8 mouse cellular contexts compared by ENCODE assay signal in the genomic region with DNA sequence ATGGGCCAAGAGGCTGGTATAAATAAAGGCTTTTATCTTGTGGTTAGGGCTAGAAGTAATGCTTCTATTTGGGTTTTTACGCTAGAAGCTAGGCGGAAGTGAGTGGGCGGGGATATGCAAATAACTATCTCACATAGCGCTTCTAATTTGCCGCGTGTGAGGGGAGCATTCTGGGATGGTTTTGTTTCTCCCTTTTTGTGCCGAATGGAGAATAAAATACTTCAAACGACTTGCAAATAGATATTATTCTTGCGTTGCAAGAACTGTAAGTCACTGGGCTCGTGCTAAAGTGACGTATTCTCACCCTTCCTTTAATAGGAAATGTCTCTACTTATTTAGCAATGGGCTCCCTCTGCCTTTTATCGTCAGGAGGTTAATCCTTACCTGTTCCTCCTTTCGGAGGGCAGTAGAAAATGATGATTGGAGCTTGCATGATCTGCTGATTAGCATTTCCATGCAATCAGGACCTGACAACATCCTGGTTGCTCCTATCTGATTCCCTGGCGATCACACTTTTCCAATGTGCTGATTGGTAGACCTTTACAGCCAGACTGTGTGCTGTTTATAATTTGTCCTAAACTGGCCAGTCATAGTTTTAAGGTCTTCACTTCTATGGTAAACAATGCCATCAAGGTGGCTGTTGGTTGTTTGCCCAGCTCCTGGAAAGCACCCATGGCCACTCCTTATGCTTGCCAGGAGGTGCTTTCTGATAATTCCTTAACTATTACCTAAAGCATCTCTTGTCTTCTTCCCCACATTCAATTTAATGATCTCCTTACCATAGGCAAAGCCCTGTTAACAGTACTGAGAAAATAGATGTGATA. TPM values are rescaled to one million over a fixed set of nuclear protein-coding genes. Genes with fewer than 3 reads are reported as not detected.
DNase-seq lines count a peak whose midpoint lies in the region; ATAC-seq and TF ChIP-seq lines count a peak whose summit lies in the region.

No protein-coding gene starts in this region.

- H3K27ac ChIP-seq in cerebellum, adult 2 months (ENCODE audit: insufficient read depth, low read length) = peak overlapping the region; percentile 96; the same call in 1 of the 2 replicates
- peak overlapping the region; percentile 99 for H3K27ac ChIP-seq in forebrain, postnatal 0 days (ENCODE audit: low read depth, low read length)
- peak overlapping the region; percentile 96 for H3K27ac ChIP-seq in hindbrain, embryonic 10.5 days
- H3K27ac ChIP-seq in lung, postnatal 0 days (ENCODE audit: low read length) = peak overlapping the region; percentile 92

- peak; percentile 92 for DNase-seq in Muller cell, postnatal 12 days (ENCODE audit: inconsistent ontology term)
- DNase-seq in cerebellum, adult 2 months = peak; percentile 80 to 92
- DNase-seq in forebrain, postnatal 0 days = peak; percentile 97
- peak; percentile 83 for DNase-seq in hindbrain, embryonic 10.5 days (ENCODE audit: low spot score)
- DNase-seq in layer of hippocampus, adult 9-11 months = peak; percentile 96
- peak; percentile 95 for DNase-seq in lung, postnatal 0 days (ENCODE audit: low spot score)
- DNase-seq in ovary, postnatal 10 days (ENCODE audit: low spot score) = peak; percentile 71
- peak; percentile 95 for DNase-seq in thymus, postnatal 0 days (ENCODE audit: low spot score)

- H3K4me2 ChIP-seq in forebrain, postnatal 0 days (ENCODE audit: low read depth) = peak overlapping the region; percentile 59
- H3K4me2 ChIP-seq in lung, postnatal 0 days (replicated peaks; ENCODE audit: low read depth, low read length) = peak overlapping the region; percentile 36

- ATAC-seq in forebrain, postnatal 0 days = peak; percentile 82
- ATAC-seq in lung, postnatal 0 days = peak; percentile 67

- no peaks in the 10 kb centered on the region for H3K9me3 ChIP-seq in forebrain, postnatal 0 days (ENCODE audit: low read length)
- H3K9me3 ChIP-seq in hindbrain, embryonic 10.5 days = no peaks in the 10 kb centered on the region
- H3K9me3 ChIP-seq in lung, postnatal 0 days (ENCODE audit: low read length) = no peaks in the 10 kb centered on the region

- no peaks in the 10 kb centered on the region for H3K36me3 ChIP-seq in forebrain, postnatal 0 days (ENCODE audit: insufficient read depth)
- H3K36me3 ChIP-seq in hindbrain, embryonic 10.5 days = no peaks in the 10 kb centered on the region
- no peaks in the 10 kb centered on the region for H3K36me3 ChIP-seq in lung, postnatal 0 days (ENCODE audit: insufficient read depth, low read length)

- peak overlapping the region; percentile 62 for H3K4me3 ChIP-seq in cerebellum, adult 2 months (replicated peaks; ENCODE audit: insufficient read depth, low read depth, low read length)
- peak overlapping the region; percentile 37 for H3K4me3 ChIP-seq in forebrain, postnatal 0 days (ENCODE audit: low read depth, low read length)
- peak overlapping the region; percentile 79 for H3K4me3 ChIP-seq in hindbrain, embryonic 10.5 days
- H3K4me3 ChIP-seq in lung, postnatal 0 days (ENCODE audit: low read depth, low read length) = peak overlapping the region; percentile 19

- TF ChIP-seq POLR2A in cerebellum, adult 2 months (IDR thresholded peaks at IDR 0.05; ENCODE audit: borderline replicate concordance, insufficient read depth, low read length) = peak; percentile 92; the same call in 1 of the 2 replicates

- WGBS in cerebellum, adult 2 months = under 1% methylated on average over 14 of the region's 14 CpGs
- WGBS in forebrain, postnatal 0 days = 0% methylated on average over 14 of the region's 14 CpGs
- WGBS in hindbrain, embryonic 10.5 days = under 1% methylated on average over 14 of the region's 14 CpGs
- 0% methylated on average over 14 of the region's 14 CpGs for WGBS in lung, postnatal 0 days

- peak overlapping the region; percentile 81 for H3K9ac ChIP-seq in forebrain, postnatal 0 days
- peak overlapping the region; percentile 66 for H3K9ac ChIP-seq in lung, postnatal 0 days (replicated peaks; ENCODE audit: low read depth)

- no peaks in the 10 kb centered on the region for H3K27me3 ChIP-seq in cerebellum, adult 2 months (ENCODE audit: control insufficient read depth, insufficient read depth, low read length)
- no peaks in the 10 kb centered on the region for H3K27me3 ChIP-seq in forebrain, postnatal 0 days (ENCODE audit: insufficient read depth, low read length)
- H3K27me3 ChIP-seq in hindbrain, embryonic 10.5 days (ENCODE audit: insufficient read depth, poor library complexity, severe bottlenecking) = no peaks in the 10 kb centered on the region
- H3K27me3 ChIP-seq in lung, postnatal 0 days (replicated peaks; ENCODE audit: insufficient read depth, low read length) = no peaks in the 10 kb centered on the region

- peak; percentile 87 for TF ChIP-seq EP300 in lung, postnatal 0 days (IDR thresholded peaks at IDR 0.05)

- H3K4me1 ChIP-seq in cerebellum, adult 2 months (ENCODE audit: control insufficient read depth, insufficient read depth, low read length) = no peaks in the 10 kb centered on the region
- H3K4me1 ChIP-seq in forebrain, postnatal 0 days (ENCODE audit: insufficient read depth) = peaks cover 12% of the 10 kb centered on the region
- H3K4me1 ChIP-seq in hindbrain, embryonic 10.5 days (replicated peaks) = peaks cover 48% of the 10 kb centered on the region
- H3K4me1 ChIP-seq in lung, postnatal 0 days (ENCODE audit: insufficient read depth, low read depth, low read length) = peaks cover 12% of the 10 kb centered on the region

- TF ChIP-seq CTCF in cerebellum, adult 2 months (IDR thresholded peaks at IDR 0.05; ENCODE audit: borderline replicate concordance, insufficient read depth, low read depth, low read length) = no peak
- TF ChIP-seq CTCF in forebrain, postnatal 0 days (IDR thresholded peaks at IDR 0.05; ENCODE audit: low read depth) = peak; percentile 46; the same call in 1 of the 2 replicates
- peak; percentile 35 for TF ChIP-seq CTCF in lung, postnatal 0 days (IDR thresholded peaks at IDR 0.05)

RNA-seq across cellular contexts. Expression of gene Tmem107, which starts 2.7 kb away (rescaled TPM):
- 13.4 and 15.8 TPM in 2 replicates for polyA plus RNA-seq in cerebellum, adult 2 months (2012; rRNA removed)
- 32.7 and 45.6 TPM in 2 replicates for total RNA-seq in forebrain, postnatal 0 days (2014; rRNA removed)
- polyA plus RNA-seq in forebrain, postnatal 0 days (2015; fragmentation: Nextera tagmentation; extraction: Ambion mirVana) = 35.3 and 41.7 TPM in 2 replicates
- polyA plus RNA-seq in hindbrain, embryonic 10.5 days (2016; fragmentation: Nextera tagmentation; extraction: Ambion mirVana) = 56.6 and 57.6 TPM in 2 replicates
- 62.9 and 70.0 TPM in 2 replicates for polyA plus RNA-seq in lung, postnatal 0 days (2015; fragmentation: Nextera tagmentation; extraction: Ambion mirVana)
- polyA plus RNA-seq in thymus, postnatal 0 days (2015; fragmentation: Nextera tagmentation; extraction: Ambion mirVana) = 29.8 and 33.2 TPM in 2 replicates

RNA-seq across cellular contexts. Expression of gene Borcs6, which starts 13.8 kb away (rescaled TPM):
- 34.9 and 36.7 TPM in 2 replicates for polyA plus RNA-seq in cerebellum, adult 2 months (2012; rRNA removed)
- total RNA-seq in forebrain, postnatal 0 days (2014; rRNA removed) = 32.8 and 33.7 TPM in 2 replicates
- polyA plus RNA-seq in forebrain, postnatal 0 days (2015; fragmentation: Nextera tagmentation; extraction: Ambion mirVana) = 20.9 and 21.7 TPM in 2 replicates
- polyA plus RNA-seq in hindbrain, embryonic 10.5 days (2016; fragmentation: Nextera tagmentation; extraction: Ambion mirVana) = 8.5 and 12.6 TPM in 2 replicates
- 20.1 and 21.9 TPM in 2 replicates for polyA plus RNA-seq in lung, postnatal 0 days (2015; fragmentation: Nextera tagmentation; extraction: Ambion mirVana)
- polyA plus RNA-seq in thymus, postnatal 0 days (2015; fragmentation: Nextera tagmentation; extraction: Ambion mirVana) = 9.8 and 12.4 TPM in 2 replicates

RNA-seq across cellular contexts. Expression of gene Vamp2, which starts 15.0 kb away (rescaled TPM):
- polyA plus RNA-seq in cerebellum, adult 2 months (2012; rRNA removed) = 672 and 700 TPM in 2 replicates
- 76.8 and 104 TPM in 2 replicates for total RNA-seq in forebrain, postnatal 0 days (2014; rRNA removed)
- 500 and 554 TPM in 2 replicates for polyA plus RNA-seq in forebrain, postnatal 0 days (2015; fragmentation: Nextera tagmentation; extraction: Ambion mirVana)
- polyA plus RNA-seq in hindbrain, embryonic 10.5 days (2016; fragmentation: Nextera tagmentation; extraction: Ambion mirVana) = 67.1 and 108 TPM in 2 replicates
- 45.0 and 50.6 TPM in 2 replicates for polyA plus RNA-seq in lung, postnatal 0 days (2015; fragmentation: Nextera tagmentation; extraction: Ambion mirVana)
- 35.9 and 38.5 TPM in 2 replicates for polyA plus RNA-seq in thymus, postnatal 0 days (2015; fragmentation: Nextera tagmentation; extraction: Ambion mirVana)

RNA-seq across cellular contexts. Expression of gene Per1, which starts 21.7 kb away (rescaled TPM):
- 34.4 and 37.2 TPM in 2 replicates for polyA plus RNA-seq in cerebellum, adult 2 months (2012; rRNA removed)
- total RNA-seq in forebrain, postnatal 0 days (2014; rRNA removed) = 16.5 and 38.3 TPM in 2 replicates
- 15.2 and 16.7 TPM in 2 replicates for polyA plus RNA-seq in forebrain, postnatal 0 days (2015; fragmentation: Nextera tagmentation; extraction: Ambion mirVana)
- polyA plus RNA-seq in hindbrain, embryonic 10.5 days (2016; fragmentation: Nextera tagmentation; extraction: Ambion mirVana) = 7.8 and 9.8 TPM in 2 replicates
- 16.6 and 30.0 TPM in 2 replicates for polyA plus RNA-seq in lung, postnatal 0 days (2015; fragmentation: Nextera tagmentation; extraction: Ambion mirVana)
- 3.5 and 4.7 TPM in 2 replicates for polyA plus RNA-seq in thymus, postnatal 0 days (2015; fragmentation: Nextera tagmentation; extraction: Ambion mirVana)

RNA-seq across cellular contexts. Expression of gene Aurkb, which starts 27.8 kb away (rescaled TPM):
- polyA plus RNA-seq in cerebellum, adult 2 months (2012; rRNA removed) = 0.51 and 0.55 TPM in 2 replicates
- 8.5 and 12.5 TPM in 2 replicates for total RNA-seq in forebrain, postnatal 0 days (2014; rRNA removed)
- polyA plus RNA-seq in forebrain, postnatal 0 days (2015; fragmentation: Nextera tagmentation; extraction: Ambion mirVana) = 11.5 and 13.9 TPM in 2 replicates
- 184 and 228 TPM in 2 replicates for polyA plus RNA-seq in hindbrain, embryonic 10.5 days (2016; fragmentation: Nextera tagmentation; extraction: Ambion mirVana)
- polyA plus RNA-seq in lung, postnatal 0 days (2015; fragmentation: Nextera tagmentation; extraction: Ambion mirVana) = 6.5 and 9.1 TPM in 2 replicates
- polyA plus RNA-seq in thymus, postnatal 0 days (2015; fragmentation: Nextera tagmentation; extraction: Ambion mirVana) = 134 and 154 TPM in 2 replicates

Comparison
In these comparisons a context has a peak if more than half of its experiments do, and no peak if none do; other contexts are left out.
1. Peak in every context shown above with its lines: DNase-seq, ATAC-seq, H3K4me3 ChIP-seq and H3K27ac ChIP-seq.
2. H3K4me3 ChIP-seq: peak in every context shown above with its lines; median percentile 79 in hindbrain, embryonic 10.5 days; 62 in cerebellum, adult 2 months; 37 in forebrain, postnatal 0 days; 19 in lung, postnatal 0 days.